Mouse (Mus musculus): ENCODE data around the gene Gm20547. TPM values are rescaled to one million over a fixed set of nuclear protein-coding genes. Genes with fewer than 3 reads are reported as not detected.

Gene Gm20547
- polyA plus RNA-seq, 1 experiment from 2014 or later = not detected

DNA sequence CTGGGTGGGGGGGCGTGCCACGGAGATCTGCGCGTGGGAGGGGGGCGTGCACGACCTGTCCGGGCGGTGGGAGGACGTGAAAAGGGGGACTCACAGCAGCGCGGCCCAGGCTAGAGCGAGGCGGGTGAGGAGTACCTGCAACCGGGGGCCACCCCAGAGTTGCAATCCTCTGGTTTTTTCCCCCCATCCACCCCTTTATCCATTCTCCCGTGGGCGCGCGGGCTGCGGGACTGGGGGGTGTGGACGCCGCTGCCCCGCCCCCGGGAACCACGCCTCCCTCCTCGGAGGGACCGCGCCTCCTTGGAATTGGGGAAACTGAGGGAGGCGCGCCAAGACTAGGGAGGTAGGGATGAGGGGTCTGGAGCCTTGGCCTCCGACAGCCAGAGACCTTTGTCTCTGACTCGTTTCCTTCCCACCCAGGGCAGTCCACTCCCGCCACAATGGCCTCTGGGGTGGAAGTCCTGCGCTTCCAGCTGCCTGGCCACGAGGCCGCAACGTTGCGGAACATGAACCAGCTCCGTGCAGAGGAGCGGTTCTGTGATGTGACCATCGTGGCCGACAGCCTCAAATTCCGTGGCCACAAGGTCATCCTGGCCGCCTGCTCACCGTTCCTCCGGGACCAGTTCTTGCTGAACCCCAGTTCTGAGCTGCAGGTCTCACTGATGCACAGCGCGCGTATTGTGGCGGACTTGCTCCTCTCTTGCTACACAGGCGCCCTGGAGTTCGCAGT lies 13.1 kb upstream of the Gm20547 start:
- DNase-seq (ENCODE audit: low spot score) (peak; percentile 59), ATAC-seq (ENCODE audit: low FRiP score, low TSS enrichment) (peak; percentile 4; the same call in 1 of the 2 replicates)
- TF ChIP-seq CTCF (IDR thresholded peaks at IDR 0.05; ENCODE audit: low read depth) (no peak), EP300 (optimal IDR thresholded peaks at IDR 0.05) (no peak)
- Histone ChIP-seq H3K9ac (ENCODE audit: low read length) (peak overlapping the region; percentile 79), H3K27me3 (ENCODE audit: control insufficient read depth, insufficient read depth, low read length) (no peaks in the 10 kb centered on the region), H3K36me3 (ENCODE audit: control insufficient read depth, insufficient read depth, low read length) (no peaks in the 10 kb centered on the region), H3K4me3 (ENCODE audit: low read depth, low read length) (peak overlapping the region; percentile 75), H3K4me2 (replicated peaks; ENCODE audit: low read depth) (peak overlapping the region; percentile 91), H3K4me1 (replicated peaks; ENCODE audit: control insufficient read depth, insufficient read depth) (no peaks in the 10 kb centered on the region), H3K9me3 (ENCODE audit: control insufficient read depth, low read length) (no peaks in the 10 kb centered on the region), H3K27ac (replicated peaks) (peak overlapping the region; percentile 80)
- WGBS = 12% methylated on average over 31 of the region's 51 CpGs

DNA sequence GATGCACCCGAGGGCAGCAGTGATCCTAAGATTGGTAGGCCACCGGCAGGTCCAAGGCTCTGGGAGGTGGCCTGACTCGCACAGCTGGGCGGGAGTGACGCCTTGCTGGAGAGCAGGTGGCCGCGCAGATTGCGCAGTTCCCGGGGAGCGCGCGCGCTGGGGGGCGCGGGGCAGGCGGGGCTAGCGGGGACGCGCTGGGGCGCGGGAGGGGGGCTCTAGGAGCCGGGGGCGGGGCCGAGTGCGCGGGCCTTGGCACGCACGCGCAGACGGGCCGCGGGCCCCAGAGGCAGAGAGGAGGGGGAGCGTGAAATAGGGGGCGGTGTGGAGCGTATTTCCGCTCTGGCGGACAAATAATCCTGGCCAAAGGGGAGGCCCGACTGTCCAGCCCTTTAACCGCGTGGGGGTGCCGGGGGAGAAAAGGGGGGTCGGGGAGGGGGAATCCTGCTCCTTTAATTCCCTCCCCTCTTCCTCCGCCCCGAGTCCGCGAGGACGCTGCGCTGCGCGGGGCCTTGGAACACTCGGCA lies 12.3 kb upstream of the Gm20547 start:
- peak overlapping the region; percentile 75 for H3K4me3 ChIP-seq (ENCODE audit: low read depth, low read length)
- H3K36me3 ChIP-seq (ENCODE audit: control insufficient read depth, insufficient read depth, low read length) = no peaks in the 10 kb centered on the region
- no peaks in the 10 kb centered on the region for H3K27me3 ChIP-seq (ENCODE audit: control insufficient read depth, insufficient read depth, low read length)
- peak; percentile 49; the same call in 1 of the 2 replicates for TF ChIP-seq CTCF (IDR thresholded peaks at IDR 0.05; ENCODE audit: low read depth)
- no peak for TF ChIP-seq EP300 (optimal IDR thresholded peaks at IDR 0.05)
- H3K4me2 ChIP-seq (replicated peaks; ENCODE audit: low read depth) = peak overlapping the region; percentile 91
- H3K9ac ChIP-seq (ENCODE audit: low read length) = peak overlapping the region; percentile 79
- no peaks in the 10 kb centered on the region for H3K4me1 ChIP-seq (replicated peaks; ENCODE audit: control insufficient read depth, insufficient read depth)
- peak overlapping the region; percentile 80 for H3K27ac ChIP-seq (replicated peaks)
- WGBS = under 1% methylated on average over 17 of the region's 51 CpGs
- no peaks in the 10 kb centered on the region for H3K9me3 ChIP-seq (ENCODE audit: control insufficient read depth, low read length)
- ATAC-seq (ENCODE audit: low FRiP score, low TSS enrichment) (peak; percentile 88), DNase-seq (ENCODE audit: low spot score) (peak; percentile 95)

DNA sequence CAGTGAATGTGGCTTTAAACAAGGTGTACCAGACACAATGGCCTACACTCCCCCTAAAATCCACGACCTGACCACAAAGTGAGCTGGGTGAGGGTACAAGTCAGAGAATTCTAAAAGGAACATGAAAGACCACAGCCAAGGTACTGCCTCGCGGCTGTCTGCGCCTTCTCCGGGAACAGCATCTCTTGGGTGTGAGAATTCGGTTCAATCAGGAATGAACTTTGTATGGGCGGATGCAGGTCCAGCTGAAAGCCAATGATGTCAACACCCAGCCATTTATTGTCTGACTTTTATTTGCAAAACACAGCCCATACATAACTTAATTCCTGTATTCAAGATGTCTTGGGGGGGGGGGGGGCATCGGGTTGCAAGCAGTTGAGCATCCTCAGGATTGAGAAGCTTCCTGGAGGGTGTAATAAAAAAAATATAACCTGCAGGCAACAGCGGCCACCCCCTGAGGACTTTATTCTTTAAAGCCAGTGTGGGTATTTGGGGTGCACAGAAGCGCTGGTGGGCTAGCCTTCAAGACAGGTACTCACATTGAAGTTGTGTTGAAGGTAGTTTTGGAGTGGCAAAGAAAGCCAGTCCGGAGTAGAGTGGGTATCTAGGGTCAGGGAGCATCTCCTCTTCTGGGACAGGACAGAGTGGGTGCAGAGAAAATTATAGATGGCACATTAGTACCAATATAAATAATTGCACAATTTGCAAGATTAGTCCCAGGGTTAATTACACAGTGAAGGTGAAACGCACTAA lies 11.4 kb upstream of the Gm20547 start:
- H3K27me3 ChIP-seq (ENCODE audit: control insufficient read depth, insufficient read depth, low read length) = no peaks in the 10 kb centered on the region
- peak overlapping the region; percentile 80; the same call in 1 of the 2 replicates for H3K27ac ChIP-seq (replicated peaks)
- no peak for TF ChIP-seq EP300 (optimal IDR thresholded peaks at IDR 0.05)
- no peak overlapping the region for H3K9ac ChIP-seq (ENCODE audit: low read length)
- no peak for ATAC-seq (ENCODE audit: low FRiP score, low TSS enrichment)
- H3K9me3 ChIP-seq (ENCODE audit: control insufficient read depth, low read length) = no peaks in the 10 kb centered on the region
- H3K4me3 ChIP-seq (ENCODE audit: low read depth, low read length) = peak overlapping the region; percentile 75
- H3K4me2 ChIP-seq (replicated peaks; ENCODE audit: low read depth) = peak overlapping the region; percentile 91; the same call in 1 of the 2 replicates
- H3K4me1 ChIP-seq (replicated peaks; ENCODE audit: control insufficient read depth, insufficient read depth) = no peaks in the 10 kb centered on the region
- 76% methylated on average over 12 of the region's 12 CpGs for WGBS
- H3K36me3 ChIP-seq (ENCODE audit: control insufficient read depth, insufficient read depth, low read length) = no peaks in the 10 kb centered on the region
- DNase-seq (ENCODE audit: low spot score) = no peak

DNA sequence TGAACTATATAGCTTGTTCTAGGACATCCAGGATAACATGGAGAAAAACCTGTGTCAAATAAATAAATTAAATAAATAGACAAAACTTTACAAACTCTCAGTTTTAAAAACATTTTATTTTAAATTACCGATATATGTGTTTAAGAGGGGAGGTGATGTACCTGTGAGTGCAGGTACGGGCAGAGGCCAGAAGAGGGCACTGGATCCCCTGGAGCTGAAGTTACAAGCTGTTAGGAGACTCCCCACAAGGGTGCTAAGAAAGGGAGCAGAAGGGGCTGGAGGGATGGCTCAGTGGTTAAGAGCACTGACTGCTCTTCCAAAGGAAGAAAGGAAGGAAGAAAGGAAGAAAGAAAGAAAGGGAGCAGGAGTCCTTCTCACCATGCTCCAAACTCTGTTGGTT lies 9.5 kb upstream of the Gm20547 start:
- Histone ChIP-seq H3K36me3 (ENCODE audit: control insufficient read depth, insufficient read depth, low read length) (no peaks in the 10 kb centered on the region), H3K27me3 (ENCODE audit: control insufficient read depth, insufficient read depth, low read length) (no peaks in the 10 kb centered on the region), H3K4me2 (replicated peaks; ENCODE audit: low read depth) (no peak overlapping the region), H3K27ac (replicated peaks) (no peak overlapping the region), H3K9ac (ENCODE audit: low read length) (no peak overlapping the region), H3K9me3 (ENCODE audit: control insufficient read depth, low read length) (no peaks in the 10 kb centered on the region), H3K4me1 (replicated peaks; ENCODE audit: control insufficient read depth, insufficient read depth) (no peaks in the 10 kb centered on the region), H3K4me3 (ENCODE audit: low read depth, low read length) (no peak overlapping the region)
- DNase-seq (ENCODE audit: low spot score) = no peak
- TF ChIP-seq CTCF (IDR thresholded peaks at IDR 0.05; ENCODE audit: low read depth) = peak; percentile 38; the same call in 1 of the 2 replicates
- no peak for TF ChIP-seq EP300 (optimal IDR thresholded peaks at IDR 0.05)
- 93% methylated on average over 2 of the region's 2 CpGs for WGBS
- ATAC-seq (ENCODE audit: low FRiP score, low TSS enrichment) = no peak

DNA sequence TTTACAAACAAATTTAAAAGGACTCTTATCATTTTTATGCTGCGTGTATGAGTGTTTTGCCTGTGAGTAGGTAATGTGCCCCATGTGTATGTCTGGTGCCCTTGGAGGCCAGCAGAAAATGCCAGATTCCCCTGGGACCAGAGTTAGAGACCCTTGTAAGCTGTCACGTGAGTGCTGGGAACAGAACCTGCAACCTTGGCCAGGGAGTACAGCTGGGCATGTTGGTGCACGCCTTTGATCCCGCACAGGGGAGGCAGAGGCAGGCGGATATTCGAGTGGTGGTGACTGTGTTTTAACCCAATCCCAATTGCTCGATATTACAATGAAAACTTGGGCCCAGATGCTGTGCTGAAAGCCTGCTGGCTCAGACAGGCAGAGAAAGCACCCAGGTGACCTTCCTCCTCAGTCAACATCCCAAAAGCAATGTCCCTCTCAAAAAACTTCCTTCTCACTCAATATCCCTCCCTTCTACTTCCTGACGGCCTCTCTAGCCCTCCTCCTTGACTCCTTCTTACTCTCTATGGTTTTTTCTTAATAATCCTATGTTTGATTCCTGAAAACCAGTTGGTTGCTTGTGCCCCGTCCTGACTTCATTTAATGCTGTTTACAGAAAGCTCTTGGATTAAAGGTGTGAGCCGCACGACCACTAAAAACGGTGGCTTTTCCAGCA lies 8.4 kb upstream of the Gm20547 start:
- 80% methylated on average over 12 of the region's 12 CpGs for WGBS
- H3K9ac ChIP-seq (ENCODE audit: low read length) = no peak overlapping the region
- no peaks in the 10 kb centered on the region for H3K9me3 ChIP-seq (ENCODE audit: control insufficient read depth, low read length)
- H3K4me2 ChIP-seq (replicated peaks; ENCODE audit: low read depth) = no peak overlapping the region
- H3K27ac ChIP-seq (replicated peaks) = no peak overlapping the region
- no peak overlapping the region for H3K4me3 ChIP-seq (ENCODE audit: low read depth, low read length)
- no peaks in the 10 kb centered on the region for H3K27me3 ChIP-seq (ENCODE audit: control insufficient read depth, insufficient read depth, low read length)
- TF ChIP-seq CTCF (IDR thresholded peaks at IDR 0.05; ENCODE audit: low read depth) = no peak
- TF ChIP-seq EP300 (optimal IDR thresholded peaks at IDR 0.05) = no peak
- ATAC-seq (ENCODE audit: low FRiP score, low TSS enrichment) = no peak
- no peaks in the 10 kb centered on the region for H3K36me3 ChIP-seq (ENCODE audit: control insufficient read depth, insufficient read depth, low read length)
- DNase-seq (ENCODE audit: low spot score) = no peak
- H3K4me1 ChIP-seq (replicated peaks; ENCODE audit: control insufficient read depth, insufficient read depth) = no peaks in the 10 kb centered on the region
